Mouse (Mus musculus): ENCODE results near the gene Aaed1. TPM values are rescaled to one million over a fixed set of nuclear protein-coding genes. Genes with fewer than 3 reads are reported as not detected.

Gene Aaed1
- polyA plus RNA-seq, 1 experiment, result 41.0 TPM

DNA sequence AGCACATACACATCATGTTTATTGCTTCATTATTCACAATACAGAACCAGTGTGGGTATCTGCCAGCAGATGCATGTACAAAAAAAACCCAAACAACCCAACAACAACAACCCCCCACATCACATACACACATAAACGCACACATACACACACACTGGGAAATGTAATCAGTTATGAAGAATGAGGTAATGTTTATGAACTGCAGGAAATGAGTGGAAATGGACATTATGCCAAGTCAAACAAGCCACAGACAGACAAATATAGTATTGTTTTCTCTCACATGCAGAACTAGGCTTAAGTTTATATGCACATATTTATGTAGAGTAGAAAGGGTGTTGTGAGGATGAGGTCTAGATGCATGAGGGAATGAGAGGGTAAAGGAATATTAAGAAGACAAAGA lies 1.2 kb downstream of the Aaed1 start:
- TF ChIP-seq POLR2A (IDR thresholded peaks at IDR 0.05; ENCODE audit: low read depth, low read length) (no peak), CTCF (IDR thresholded peaks at IDR 0.05; ENCODE audit: borderline replicate concordance, insufficient read depth, low read length) (no peak)
- Histone ChIP-seq H3K27ac (ENCODE audit: insufficient read depth, low read length) (no peak overlapping the region), H3K4me1 (ENCODE audit: control insufficient read depth, insufficient read depth, low read length) (0 out of 2 replicates have a peak, but pooled peaks cover 8% of the 10 kb centered on the region), H3K4me3 (ENCODE audit: insufficient read depth, low read length) (peak overlapping the region; percentile 25; the same call in 1 of the 2 replicates)

DNA sequence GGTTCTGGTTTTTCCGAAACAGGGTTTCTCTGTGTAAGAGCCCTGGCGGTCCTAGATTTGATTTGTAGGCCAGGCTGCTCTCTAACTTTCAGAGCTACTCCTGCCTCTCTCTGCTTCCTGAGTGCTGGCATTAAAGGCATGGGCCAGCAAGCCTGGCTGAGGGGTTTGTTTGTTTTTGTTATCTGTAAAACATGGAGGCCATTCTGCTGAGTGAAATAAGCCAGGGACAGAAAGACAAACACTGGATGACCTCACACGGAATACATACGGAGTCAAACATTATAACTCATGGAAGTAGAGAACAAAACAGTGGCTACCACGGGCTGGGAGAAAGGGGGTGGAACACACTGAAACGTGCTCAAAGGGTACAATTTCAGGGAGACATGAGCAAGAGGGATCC lies 1.9 kb downstream of the Aaed1 start:
- TF ChIP-seq POLR2A (IDR thresholded peaks at IDR 0.05; ENCODE audit: low read depth, low read length), result no peak
- TF ChIP-seq CTCF (IDR thresholded peaks at IDR 0.05; ENCODE audit: borderline replicate concordance, insufficient read depth, low read length), result no peak
- Histone ChIP-seq H3K4me3 (ENCODE audit: insufficient read depth, low read length) (no peak overlapping the region), H3K27ac (ENCODE audit: insufficient read depth, low read length) (no peak overlapping the region), H3K4me1 (ENCODE audit: control insufficient read depth, insufficient read depth, low read length) (peaks cover 10% of the 10 kb centered on the region; the same call in 1 of the 2 replicates)

DNA sequence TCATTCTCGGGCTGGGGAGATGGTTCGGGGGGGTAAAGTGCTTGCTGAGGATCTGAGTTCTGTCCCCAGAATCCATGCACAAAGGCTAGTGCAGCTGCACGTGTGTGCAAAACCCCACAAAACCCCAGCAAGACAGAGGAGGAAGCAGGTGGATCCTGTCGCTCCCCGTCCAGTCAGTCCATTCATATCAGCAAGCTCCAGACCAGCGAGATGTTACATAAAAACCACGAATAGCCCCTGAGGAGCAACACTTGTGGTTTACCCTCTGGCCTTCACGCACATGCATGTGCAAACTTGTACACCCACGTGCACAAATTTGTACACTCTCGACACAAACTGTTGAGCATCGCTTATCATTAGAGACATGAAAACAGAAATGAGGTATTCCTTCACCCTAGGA lies 2.7 kb downstream of the Aaed1 start:
- H3K4me1 ChIP-seq (ENCODE audit: control insufficient read depth, insufficient read depth, low read length), result peaks cover 10% of the 10 kb centered on the region; the same call in 1 of the 2 replicates
- no peak overlapping the region for H3K4me3 ChIP-seq (ENCODE audit: insufficient read depth, low read length)
- H3K27ac ChIP-seq (ENCODE audit: insufficient read depth, low read length), result no peak overlapping the region
- TF ChIP-seq POLR2A (IDR thresholded peaks at IDR 0.05; ENCODE audit: low read depth, low read length) (no peak), CTCF (IDR thresholded peaks at IDR 0.05; ENCODE audit: borderline replicate concordance, insufficient read depth, low read length) (no peak)

DNA sequence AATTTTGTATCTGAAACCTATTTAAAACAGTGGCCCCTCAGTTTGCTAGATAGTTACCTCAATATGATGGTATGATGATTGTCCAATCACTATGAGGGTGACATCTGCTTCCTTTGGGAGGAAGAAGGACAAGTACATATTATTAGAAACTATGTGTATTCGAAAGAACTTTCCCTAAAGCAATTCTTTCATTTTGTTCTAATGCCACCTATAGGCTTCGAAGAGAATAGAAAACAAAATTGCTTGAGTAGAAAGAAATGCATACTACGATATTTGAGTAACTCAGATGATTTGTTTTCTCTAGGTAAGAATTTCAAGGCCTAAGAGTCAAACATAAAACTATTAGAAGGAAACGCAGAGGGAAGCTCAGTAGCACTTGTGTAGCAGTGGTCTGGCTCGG lies 3.5 kb downstream of the Aaed1 start:
- no peak overlapping the region for H3K27ac ChIP-seq (ENCODE audit: insufficient read depth, low read length)
- H3K4me3 ChIP-seq (ENCODE audit: insufficient read depth, low read length), result no peak overlapping the region
- TF ChIP-seq CTCF (IDR thresholded peaks at IDR 0.05; ENCODE audit: borderline replicate concordance, insufficient read depth, low read length) (no peak), POLR2A (IDR thresholded peaks at IDR 0.05; ENCODE audit: low read depth, low read length) (no peak)
- H3K4me1 ChIP-seq (ENCODE audit: control insufficient read depth, insufficient read depth, low read length), result peaks cover 10% of the 10 kb centered on the region; the same call in 1 of the 2 replicates

DNA sequence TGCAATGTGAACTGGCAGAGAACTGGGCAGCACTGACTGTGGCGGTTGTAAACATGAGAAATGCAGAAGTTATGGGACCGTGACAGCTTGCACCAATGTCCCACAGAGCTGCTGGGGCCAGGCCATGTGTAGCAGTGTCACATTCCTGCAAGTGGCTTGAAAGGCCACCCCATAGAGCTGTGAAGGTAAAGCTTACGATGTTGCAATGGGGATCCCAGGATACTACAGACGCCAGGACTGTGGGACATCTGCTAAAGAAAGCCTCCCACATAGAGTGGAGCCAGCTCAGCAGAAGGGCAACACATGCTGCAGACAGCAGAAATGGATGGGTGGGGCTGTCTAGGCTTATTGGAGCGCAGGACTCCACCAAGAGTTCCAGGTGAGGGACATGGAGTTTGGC lies 5.0 kb downstream of the Aaed1 start:
- Histone ChIP-seq H3K4me1 (ENCODE audit: control insufficient read depth, insufficient read depth, low read length) (peaks cover 10% of the 10 kb centered on the region; the same call in 1 of the 2 replicates), H3K4me3 (ENCODE audit: insufficient read depth, low read length) (no peak overlapping the region), H3K27ac (ENCODE audit: insufficient read depth, low read length) (no peak overlapping the region)
- TF ChIP-seq CTCF (IDR thresholded peaks at IDR 0.05; ENCODE audit: borderline replicate concordance, insufficient read depth, low read length), result no peak
- no peak for TF ChIP-seq POLR2A (IDR thresholded peaks at IDR 0.05; ENCODE audit: low read depth, low read length)

DNA sequence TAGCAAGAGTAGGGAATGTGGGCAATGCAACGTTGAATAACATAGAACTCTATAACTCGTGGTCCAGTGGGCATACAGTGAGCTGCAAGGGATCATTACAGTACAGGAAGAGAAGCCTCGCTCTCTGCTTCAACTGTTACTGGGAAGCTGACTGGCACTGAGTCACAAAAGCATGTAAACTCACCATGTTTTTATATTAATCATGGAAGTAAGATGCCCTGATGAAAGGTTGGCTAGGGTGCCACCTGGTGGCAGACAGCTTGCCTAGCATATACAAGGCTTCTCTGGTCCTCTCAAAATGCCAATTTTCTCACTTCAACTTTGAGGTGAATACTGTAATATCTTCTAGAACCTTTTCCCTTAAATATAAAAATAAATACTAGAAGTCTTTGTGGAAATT lies 6.4 kb downstream of the Aaed1 start:
- Histone ChIP-seq H3K4me1 (ENCODE audit: control insufficient read depth, insufficient read depth, low read length) (peaks cover 8% of the 10 kb centered on the region; the same call in 1 of the 2 replicates), H3K4me3 (ENCODE audit: insufficient read depth, low read length) (no peak overlapping the region)
- TF ChIP-seq CTCF (IDR thresholded peaks at IDR 0.05; ENCODE audit: borderline replicate concordance, insufficient read depth, low read length) (peak; percentile 74; the same call in 1 of the 2 replicates), POLR2A (IDR thresholded peaks at IDR 0.05; ENCODE audit: low read depth, low read length) (no peak)

DNA sequence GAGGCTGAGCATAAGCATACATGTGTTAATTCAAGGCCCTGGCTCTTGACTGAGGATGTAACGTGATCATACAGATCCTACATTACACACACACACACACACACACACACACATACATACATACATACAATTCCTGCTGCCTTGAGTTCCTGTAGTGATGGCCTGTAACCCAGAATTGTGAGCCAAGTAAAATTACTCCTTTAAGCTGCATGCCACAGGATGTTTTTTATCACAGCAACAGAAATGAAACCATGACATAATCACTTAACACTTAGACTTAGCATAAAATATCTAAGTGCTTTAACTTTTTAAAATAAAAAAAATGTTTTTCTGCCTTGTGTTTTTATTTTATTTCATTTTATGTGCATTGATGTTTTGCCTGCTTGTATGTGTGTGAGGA lies 13.4 kb downstream of the Aaed1 start:
- H3K4me1 ChIP-seq (ENCODE audit: control insufficient read depth, insufficient read depth, low read length), result no peaks in the 10 kb centered on the region
- H3K27ac ChIP-seq (ENCODE audit: insufficient read depth, low read length), result no peak overlapping the region
- H3K4me3 ChIP-seq (ENCODE audit: insufficient read depth, low read length), result no peak overlapping the region
- TF ChIP-seq CTCF (IDR thresholded peaks at IDR 0.05; ENCODE audit: borderline replicate concordance, insufficient read depth, low read length) (no peak), POLR2A (IDR thresholded peaks at IDR 0.05; ENCODE audit: low read depth, low read length) (no peak)

More for the DNA sequence above, 6.4 kb downstream of the Aaed1 start:
- no peak overlapping the region for H3K27ac ChIP-seq (ENCODE audit: insufficient read depth, low read length)

DNA sequence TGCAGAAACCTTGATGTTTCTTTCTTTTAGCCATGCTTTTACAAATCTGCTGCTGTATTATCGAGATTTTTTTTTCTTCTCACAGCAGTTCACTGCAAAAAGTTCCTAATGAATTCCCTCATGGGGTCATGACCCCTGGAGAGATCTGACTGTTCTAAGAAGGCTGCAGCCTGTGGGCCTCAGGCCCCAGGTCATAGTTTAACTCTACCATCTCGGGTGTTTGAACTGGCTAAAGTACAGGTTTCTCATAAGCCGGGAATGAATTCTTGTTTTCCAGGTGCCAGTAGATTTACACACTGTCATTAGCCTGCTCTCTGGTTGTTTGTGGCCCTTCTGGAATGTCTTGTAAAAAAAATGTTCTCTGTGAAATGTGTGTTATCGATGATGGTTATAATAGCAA lies 25.7 kb downstream of the Aaed1 start:
- no peak for TF ChIP-seq CTCF (IDR thresholded peaks at IDR 0.05; ENCODE audit: borderline replicate concordance, insufficient read depth, low read length)
- TF ChIP-seq POLR2A (IDR thresholded peaks at IDR 0.05; ENCODE audit: low read depth, low read length), result no peak
- Histone ChIP-seq H3K27ac (ENCODE audit: insufficient read depth, low read length) (no peak overlapping the region), H3K4me1 (ENCODE audit: control insufficient read depth, insufficient read depth, low read length) (no peaks in the 10 kb centered on the region; the same call in 1 of the 2 replicates), H3K4me3 (ENCODE audit: insufficient read depth, low read length) (no peak overlapping the region)

DNA sequence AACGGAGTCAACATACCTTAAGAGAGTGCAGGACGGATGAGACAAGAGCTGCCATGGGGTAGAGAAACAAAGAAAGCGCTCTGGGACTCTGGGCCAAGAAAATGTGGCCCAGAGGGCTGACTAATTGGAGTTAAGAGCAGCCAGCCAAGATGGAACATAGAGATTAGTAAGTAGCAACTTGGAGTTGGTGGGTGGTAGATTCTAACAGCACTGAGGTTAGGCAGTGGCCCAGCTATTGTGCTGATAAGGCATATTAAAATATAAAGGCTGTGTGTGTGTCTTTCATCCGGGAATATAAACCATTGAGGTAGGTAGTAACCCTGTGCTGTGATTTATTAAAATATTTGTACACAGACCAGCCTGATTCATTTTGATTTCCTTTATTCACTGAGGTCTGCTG lies 26.2 kb downstream of the Aaed1 start:
- Histone ChIP-seq H3K4me1 (ENCODE audit: control insufficient read depth, insufficient read depth, low read length) (no peaks in the 10 kb centered on the region; the same call in 1 of the 2 replicates), H3K27ac (ENCODE audit: insufficient read depth, low read length) (no peak overlapping the region), H3K4me3 (ENCODE audit: insufficient read depth, low read length) (no peak overlapping the region)
- TF ChIP-seq CTCF (IDR thresholded peaks at IDR 0.05; ENCODE audit: borderline replicate concordance, insufficient read depth, low read length) (no peak), POLR2A (IDR thresholded peaks at IDR 0.05; ENCODE audit: low read depth, low read length) (no peak)

DNA sequence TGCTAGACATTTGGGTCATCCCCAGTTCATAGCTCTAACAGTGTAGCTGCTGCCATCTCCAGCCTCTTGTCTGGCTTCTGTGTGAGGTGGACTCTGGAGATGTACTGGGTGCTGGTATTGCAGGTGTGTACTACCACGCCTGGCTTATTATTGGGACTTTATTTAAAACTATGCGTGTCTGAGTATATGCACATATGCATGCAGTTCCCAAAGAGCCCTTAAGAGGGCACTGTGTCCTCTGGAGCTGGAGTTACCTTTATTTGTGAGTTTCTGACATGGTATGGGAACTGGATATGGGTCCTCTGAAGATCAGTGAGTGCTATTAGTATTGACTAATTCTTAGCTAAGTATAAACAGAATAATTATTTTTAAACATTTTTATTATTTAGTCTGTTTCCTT lies 27.8 kb downstream of the Aaed1 start:
- Histone ChIP-seq H3K4me3 (ENCODE audit: insufficient read depth, low read length) (no peak overlapping the region), H3K4me1 (ENCODE audit: control insufficient read depth, insufficient read depth, low read length) (no peaks in the 10 kb centered on the region; the same call in 1 of the 2 replicates), H3K27ac (ENCODE audit: insufficient read depth, low read length) (no peak overlapping the region)
- TF ChIP-seq CTCF (IDR thresholded peaks at IDR 0.05; ENCODE audit: borderline replicate concordance, insufficient read depth, low read length), result no peak
- no peak for TF ChIP-seq POLR2A (IDR thresholded peaks at IDR 0.05; ENCODE audit: low read depth, low read length)
